Mouse (Mus musculus) common myeloid progenitor, adult 5-6 weeks (primary cell): ENCODE results near the gene Flcn. TPM values are rescaled to one million over a fixed set of nuclear protein-coding genes. Genes with fewer than 3 reads are reported as not detected.
"Not testable (repeated sequence)": the region's sequence is repeated elsewhere in the genome, so short reads cannot be mapped to it uniquely, and the experiment has no call there.

Experiments
- ATAC-seq: replicated peaks from 2 replicates; pipeline ENCODE4 v1.8.0; 2016; ENCODE audit warnings: low read depth, mild to moderate bottlenecking, moderate TSS enrichment, inconsistent platforms; ENCODE audit not compliant: poor library complexity, severe bottlenecking
- total RNA-seq: library from RNA; stranded (forward); fragments of 200-1000, 187-1606 nt; gene quantifications from 2 replicates; pipeline ENCODE4 v1.2.3, GENCODE M21; 2017

Gene Flcn
- 18.0 and 18.4 TPM in 2 replicates for total RNA-seq

- peak; percentile 76 for ATAC-seq
Measured at GRCm38 (mm10) chr11:59809670-59810474, at the start of gene Flcn. Gene Flcn, minus strand, starts transcription at chr11:59810016.

DNA sequence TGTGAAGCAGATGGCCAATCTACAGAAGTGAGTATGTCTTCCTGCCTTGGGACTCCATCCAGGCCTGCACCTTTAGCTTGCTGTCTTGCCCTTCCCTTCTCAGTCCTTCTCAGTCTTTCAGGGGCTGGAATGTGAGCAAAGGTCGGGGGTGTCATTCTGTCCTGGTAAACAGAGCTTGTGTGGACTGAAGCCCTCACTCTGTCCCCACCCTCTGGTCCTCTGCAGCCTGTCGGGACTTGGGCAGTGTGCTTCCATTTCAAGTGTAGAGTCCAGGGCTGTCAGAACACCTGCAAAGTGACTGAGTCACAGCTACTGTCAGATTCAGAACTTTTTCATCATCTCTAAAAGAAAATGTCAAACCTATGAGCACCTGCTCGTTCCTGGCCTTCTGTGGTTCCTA lies 43.0 kb upstream of the Flcn start:
- ATAC-seq: no peak

DNA sequence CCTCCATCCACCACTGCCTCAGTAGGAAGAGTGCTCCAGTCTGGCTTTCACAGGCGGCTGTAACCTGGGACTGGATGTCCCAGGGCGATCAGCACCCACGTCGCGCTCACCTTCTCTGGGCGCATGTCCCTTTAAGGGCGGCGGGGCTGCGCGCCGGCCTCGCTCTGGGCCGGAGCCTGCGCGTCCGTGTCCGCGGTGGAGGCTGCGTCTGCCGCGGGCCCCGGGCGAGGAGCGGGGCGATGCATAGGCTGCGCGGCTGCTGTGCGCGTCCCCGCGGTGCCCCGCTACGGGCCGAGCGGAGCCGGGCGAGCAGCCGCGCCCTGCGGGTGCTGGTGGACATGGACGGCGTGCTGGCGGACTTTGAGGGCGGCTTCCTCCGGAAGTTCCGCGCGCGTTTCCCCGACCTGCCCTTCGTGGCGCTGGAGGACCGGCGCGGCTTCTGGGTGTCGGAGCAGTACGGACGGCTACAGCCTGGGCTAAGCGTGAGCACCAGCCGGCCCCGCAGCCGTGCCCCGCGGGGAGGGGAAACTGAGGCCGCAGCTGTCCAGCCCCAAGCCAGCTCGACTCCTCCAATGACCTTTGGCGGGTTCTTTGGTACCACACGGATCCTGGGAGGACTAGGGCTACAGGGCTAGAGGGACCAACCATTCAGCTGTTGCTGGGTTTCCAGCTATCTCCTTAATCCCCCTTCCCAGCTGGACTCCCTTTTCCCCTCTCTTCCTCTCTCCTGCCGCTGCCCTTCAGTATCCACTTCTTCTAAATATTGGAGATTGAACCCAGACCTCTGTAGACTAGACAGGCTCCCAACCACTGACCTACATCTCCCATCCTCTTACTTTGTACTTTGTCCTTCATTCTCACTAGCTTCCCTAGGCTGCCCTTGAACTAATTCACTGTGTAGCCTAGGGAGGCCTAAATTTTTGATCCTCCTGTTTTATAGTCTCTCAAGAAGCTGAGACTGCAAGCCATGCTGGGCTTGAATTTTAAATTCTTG lies 38.4 kb upstream of the Flcn start:
- peak; percentile 71 for ATAC-seq

- peak; percentile 80 for ATAC-seq
Measured at GRCm38 (mm10) chr11:59847131-59847530, 37.3 kb upstream of the Flcn start.

GRCm38 (mm10) chr11:59846311-59846710 lies 36.5 kb upstream of the Flcn start:
- no peak for ATAC-seq

DNA sequence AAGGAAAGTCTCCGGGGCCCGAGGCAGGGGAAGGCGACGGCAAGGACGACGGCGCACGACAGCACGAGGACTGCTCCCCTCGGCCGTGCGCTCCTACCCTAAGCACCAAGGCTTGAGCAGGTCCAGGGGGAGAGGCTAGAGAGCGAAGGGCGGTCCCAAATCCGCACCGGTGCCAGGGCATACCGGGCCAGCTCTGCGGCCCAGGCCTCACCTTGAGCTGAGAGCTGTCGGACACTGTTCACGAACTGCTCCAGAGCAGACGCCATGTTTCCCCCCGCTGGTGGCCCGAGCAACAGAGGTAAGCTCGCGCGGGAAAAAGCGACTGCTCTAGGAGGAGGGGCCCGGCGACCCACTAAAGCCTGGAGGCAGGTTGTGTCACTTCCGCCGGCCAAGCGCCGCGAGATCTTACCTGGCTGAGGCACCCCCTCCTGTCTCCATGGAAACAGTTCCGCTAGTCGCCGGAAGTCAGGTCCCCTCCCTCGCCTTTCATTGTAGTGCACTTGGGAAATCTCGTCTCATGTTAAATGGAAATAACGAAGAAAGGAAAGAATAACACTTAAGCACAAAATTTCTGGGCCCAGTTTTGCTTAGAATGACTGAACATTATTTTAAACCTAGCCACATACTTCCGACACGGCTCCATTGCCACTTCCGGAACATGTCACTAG lies 29.8 kb upstream of the Flcn start, which contains the start of gene Cops3:
TSS of gene Cops3 (minus strand) at position 380 of the 668 bp plus-strand sequence.
- ATAC-seq: peak; percentile 87

GRCm38 (mm10) chr11:59839008-59839458 lies 29.2 kb upstream of the Flcn start, which contains the start of gene Nt5m:
Gene Nt5m, plus strand, starts transcription at chr11:59839447.
- peak; percentile 92 for ATAC-seq

DNA sequence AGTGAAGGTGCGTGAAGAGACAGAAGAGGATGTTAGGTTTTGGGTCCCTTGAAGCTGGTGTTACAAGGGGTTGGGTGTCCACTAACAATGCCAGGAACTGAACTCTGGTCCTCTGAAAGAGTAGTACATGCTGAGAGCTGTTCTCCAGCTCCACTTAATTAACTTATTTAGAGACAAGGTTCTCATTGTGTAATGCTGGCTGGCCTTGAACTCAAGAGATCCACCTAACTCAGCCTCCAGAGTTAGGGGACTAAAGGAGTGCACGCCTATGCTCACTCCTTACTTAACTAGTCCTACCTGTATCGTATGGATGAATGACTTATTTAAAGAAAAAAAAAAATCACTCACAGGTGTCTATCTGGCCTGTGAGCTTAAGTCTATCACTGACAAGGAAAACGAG lies 28.6 kb upstream of the Flcn start:
- ATAC-seq: no peak

DNA sequence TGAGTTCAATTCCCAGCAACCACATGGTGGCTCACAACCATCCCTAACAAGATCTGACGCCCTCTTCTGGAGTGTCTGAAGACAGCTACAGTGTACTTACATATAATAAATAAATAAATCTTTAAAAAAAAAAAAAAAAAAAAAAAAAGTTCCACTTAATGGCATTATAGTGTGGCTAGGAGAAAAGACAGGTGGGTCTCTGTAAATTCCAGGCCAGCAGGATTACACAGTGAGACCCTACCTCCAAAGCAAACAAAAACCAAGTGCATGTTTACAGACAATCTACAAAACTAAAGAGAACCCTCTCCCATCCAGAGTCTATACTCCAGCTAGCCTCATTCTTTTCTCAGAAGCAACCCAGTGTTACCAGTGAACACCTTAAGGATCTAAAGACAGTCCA lies 28.0 kb upstream of the Flcn start:
- ATAC-seq: not testable (repeated sequence)

GRCm38 (mm10) chr11:59821625-59822024 lies 11.8 kb upstream of the Flcn start:
- no peak for ATAC-seq

GRCm38 (mm10) chr11:59817916-59818315 lies 8.1 kb upstream of the Flcn start:
- ATAC-seq: no peak

- no peak for ATAC-seq
Measured at GRCm38 (mm10) chr11:59815482-59816065, 5.8 kb upstream of the Flcn start.

GRCm38 (mm10) chr11:59814936-59815335 lies 5.1 kb upstream of the Flcn start:
- no peak for ATAC-seq

DNA sequence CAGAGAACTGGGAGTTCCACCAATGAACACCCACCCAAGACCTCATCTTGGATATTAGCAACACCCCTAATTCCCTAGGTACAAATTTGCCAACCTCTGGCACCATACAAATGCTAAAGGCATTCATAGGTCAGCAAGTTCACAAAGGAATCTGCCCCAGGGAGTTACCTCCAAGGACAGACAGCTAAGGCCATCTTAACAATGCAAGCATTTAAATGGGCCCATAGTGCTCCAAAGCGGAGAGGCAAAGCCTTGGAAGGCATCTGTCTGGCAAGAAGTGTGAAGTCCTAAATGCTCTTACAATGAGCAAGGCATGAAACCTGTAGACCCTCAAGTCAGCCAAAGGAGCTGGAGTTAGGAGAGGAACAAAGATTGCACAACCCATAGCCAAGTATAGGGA lies 4.5 kb upstream of the Flcn start:
- no peak for ATAC-seq

GRCm38 (mm10) chr11:59813276-59813675 lies 3.5 kb upstream of the Flcn start:
- ATAC-seq: no peak

GRCm38 (mm10) chr11:59811211-59811610 lies 1.4 kb upstream of the Flcn start:
- ATAC-seq: no peak

DNA sequence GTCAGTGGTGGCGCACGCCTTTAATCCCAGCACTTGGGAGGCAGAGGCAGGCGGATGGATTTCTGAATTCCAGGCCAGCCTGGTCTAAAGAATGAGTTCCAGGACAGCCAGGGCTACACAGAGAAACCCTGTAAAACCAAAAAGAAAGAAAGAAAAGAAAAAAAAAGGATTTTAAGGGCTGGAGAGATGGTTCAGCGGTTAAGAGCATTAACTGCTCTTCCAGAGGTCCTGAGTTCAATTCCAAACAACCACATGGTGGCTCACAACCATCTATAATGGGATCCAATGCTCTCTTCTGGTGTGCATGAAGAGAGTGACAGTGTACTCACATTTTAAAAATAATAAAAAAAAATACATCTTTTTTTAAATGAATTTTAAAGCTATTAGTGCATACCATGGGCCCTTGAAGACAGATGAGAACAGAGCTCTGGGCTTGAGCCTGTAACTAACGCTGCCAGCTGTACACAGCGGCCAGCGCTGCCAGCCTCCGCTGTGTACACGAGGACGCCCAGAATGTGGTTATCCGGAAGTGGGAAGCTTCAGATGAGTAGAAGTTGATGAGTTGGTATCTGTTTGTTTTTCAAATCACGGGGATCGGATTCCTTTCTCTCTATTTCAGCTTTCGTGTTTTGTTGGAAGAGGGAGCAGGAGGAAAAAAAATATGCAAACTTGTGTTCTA lies 803 bp upstream of the Flcn start:
- ATAC-seq: no peak

- peak; percentile 67 for ATAC-seq
Measured at GRCm38 (mm10) chr11:59809071-59809669, 646 bp downstream of the Flcn start.
